Mouse (Mus musculus) bone marrow macrophage, adult 2 months (primary cell): ENCODE measurements around the gene Sub1.

Experiments used
- CTCF ChIP-seq: IDR thresholded peaks from 2 replicates; pipeline ENCODE4 v1.5.1; 2012; ENCODE audit warnings: low read depth, mild to moderate bottlenecking, low read length, moderate library complexity
- POLR2A ChIP-seq: IDR thresholded peaks from 2 replicates; pipeline ENCODE4 v1.6.1; 2012; ENCODE audit warnings: mild to moderate bottlenecking, low read depth, low read length, borderline replicate concordance

DNA sequence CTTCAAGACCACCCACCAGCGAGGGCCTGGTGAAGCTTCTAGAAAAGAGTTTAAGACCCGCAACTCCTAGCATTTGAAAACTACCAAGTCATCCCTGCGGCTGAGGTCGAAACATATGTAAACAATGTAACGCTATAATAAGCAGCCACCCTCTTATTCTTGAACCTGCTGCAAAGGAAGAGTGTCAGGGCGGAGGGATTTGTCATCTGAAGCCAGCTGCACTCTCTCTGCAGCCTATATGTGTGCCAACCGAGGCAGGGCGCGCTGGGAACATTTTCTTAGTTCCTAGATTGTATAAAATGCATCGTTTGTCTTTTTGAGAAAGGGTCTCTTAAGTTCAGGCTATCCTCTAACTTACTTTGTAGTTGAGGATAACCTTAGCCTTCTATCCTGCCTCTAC is 28.6 kb upstream of the Sub1 start:
- no peak for TF ChIP-seq POLR2A
- TF ChIP-seq CTCF, result no peak
